Mouse (Mus musculus) monocyte, adult 2 months (primary cell): ENCODE data around the gene Palm2.

Experiments used
- DNase-seq, 2 experiments: peaks; one replicate each; pipeline ENCODE4 v3.0.0; 2022; ENCODE audit warnings: low spot score in 2 of 2, low read depth in 1 of 2

The Palm2 gene

DNA sequence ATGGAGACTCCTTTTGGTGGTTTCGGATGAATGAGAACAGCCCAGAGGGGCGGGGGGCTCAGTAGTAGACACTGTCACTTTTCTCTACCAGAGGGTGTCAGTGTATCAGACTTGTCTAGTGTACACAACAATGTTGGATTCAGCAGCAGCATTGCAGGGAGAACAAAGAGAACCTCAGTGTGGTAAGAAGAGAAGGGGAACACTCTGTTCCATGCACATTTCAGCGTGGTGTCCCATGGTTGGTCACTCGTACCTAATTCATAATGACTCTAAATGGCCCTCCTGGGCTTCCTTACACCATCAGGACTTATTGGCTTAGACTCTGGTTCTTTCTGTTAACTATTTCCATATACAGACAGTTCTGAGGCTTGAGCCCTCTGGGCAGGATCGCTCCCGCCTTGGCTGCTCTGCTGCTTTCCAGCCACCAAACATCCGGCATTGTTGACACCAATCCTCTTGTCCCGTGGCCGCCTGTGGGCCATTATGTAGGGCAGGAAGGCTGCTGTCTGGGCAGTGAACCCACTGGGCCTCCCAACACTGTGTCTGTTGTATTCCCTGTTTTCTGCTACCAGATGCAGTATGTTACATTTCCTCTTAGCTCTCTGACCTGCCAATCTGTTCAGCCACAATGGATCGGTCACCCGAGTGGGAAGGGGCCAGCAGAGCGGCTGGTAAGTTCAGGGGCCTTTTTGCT, 264.0 kb downstream of the Palm2 start:
- DNase-seq = no peak

DNA sequence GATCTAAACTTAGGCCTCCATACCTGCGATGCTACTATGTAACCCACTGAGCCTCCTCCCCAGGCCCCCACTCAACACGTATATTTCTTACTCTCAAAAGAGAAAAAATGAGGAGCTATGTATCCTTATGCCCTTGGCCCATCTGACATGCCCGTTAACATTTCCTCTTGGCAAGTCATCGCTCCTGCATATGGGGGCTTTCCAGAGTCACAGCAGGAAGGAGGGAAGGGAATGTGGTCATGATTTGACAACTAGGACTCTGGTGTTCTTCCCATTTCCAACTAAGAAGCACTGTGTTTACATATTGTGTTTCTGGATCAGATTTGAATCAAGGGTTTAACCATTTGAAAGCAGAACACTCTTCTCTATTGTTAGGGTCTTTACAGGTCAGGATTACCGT, 267.5 kb downstream of the Palm2 start:
- DNase-seq = no peak

DNA sequence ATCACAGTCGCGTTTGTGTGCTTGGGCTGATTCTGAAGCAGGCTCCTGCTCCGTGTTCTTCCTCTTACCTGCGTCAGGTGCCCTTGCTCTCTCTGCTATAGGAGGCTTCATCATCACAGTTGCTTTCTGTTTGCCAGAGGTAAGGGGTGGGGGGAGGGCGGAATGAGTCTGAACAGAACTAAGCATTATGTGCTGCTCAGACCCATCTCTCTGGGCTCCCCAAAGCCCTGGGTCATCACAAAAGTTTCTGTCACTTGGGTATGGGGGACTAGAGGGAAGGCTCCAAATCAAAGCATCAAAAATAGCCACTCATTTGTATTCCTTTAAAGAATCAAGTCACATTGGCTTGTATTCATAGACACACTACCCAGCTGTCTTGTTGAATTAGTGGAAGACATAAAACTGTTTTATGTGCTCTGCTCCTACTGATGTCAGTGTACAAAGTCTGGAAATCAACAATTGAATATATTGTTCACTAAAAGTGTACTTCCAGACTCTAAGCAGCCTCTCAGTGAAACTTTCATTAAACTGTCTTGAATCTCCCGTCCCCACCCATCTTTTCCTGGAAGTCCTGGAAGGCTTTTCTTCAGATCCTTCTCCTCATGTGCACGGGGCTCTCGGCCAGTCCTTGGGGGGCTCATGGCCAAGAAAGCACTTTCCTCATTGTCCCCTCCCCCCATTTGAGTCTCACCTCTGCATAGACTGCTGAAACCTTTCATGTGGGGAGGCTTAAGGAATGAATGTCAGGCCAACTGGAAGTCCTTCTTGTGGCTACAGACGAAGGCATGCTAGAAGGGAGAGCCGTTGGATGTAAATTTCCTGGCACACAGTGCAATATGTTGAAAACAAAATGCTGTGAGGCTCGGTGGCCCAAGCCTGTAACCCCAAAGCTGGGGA, 269.8 kb downstream of the Palm2 start:
- no peak for DNase-seq

DNA sequence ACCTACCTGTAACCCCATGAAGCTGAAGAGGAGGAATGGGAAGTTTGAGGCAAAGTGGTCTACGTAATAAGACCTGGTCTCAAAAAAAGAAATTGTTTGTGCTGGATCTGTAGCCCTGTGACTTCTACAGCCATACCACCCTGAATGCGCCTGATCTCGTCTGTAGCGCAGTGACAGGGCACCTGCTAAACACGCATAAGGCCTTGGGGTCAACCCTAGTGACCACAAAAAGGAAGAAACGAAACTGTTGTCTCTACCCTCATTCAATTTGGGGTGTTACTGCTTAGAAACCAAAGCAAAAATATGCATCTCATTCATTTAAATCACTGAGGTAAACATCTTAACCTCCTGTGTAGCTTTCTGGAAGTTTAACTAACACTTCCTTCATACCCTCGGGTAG, 270.5 kb downstream of the Palm2 start:
- peak in 1 of 2 experiments; percentile 1 for DNase-seq

DNA sequence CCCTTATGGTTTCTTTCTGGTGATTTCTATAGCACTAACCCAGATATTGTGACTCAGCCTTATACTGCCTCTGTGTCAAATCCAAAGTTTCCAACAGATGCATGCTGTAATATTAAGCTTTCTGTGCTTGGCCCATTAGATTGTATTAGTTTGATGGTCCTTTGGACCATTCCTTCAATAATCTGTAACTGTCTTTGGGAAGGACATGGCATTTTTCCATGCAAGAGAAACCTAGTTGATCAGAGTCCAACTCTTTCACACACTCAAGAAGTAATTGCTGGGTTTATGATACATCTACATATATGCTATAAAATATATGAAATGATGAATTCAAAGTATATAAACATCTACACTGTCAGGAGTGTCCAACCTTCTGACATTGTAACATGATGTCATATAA, 281.8 kb downstream of the Palm2 start:
- DNase-seq = no peak

DNA sequence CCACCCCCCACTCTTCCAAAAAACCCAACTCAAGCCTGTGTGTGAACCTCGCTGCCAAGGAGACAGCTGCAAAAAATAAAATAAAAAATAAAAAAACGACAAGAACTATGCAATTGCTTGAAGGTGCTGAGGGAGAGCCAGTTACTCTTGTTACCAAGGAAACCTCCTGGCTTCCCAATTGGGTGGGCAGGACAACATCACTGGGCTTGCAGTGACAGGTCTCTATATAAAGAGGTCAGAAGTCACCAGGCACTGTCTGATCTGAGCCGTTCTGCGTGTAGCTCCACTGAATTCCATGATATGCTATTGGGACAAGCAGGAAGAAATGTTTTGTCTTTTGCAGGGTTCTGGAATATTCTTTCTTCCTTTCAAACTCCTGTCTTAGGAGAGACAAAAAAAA, 282.7 kb downstream of the Palm2 start:
- no peak for DNase-seq

DNA sequence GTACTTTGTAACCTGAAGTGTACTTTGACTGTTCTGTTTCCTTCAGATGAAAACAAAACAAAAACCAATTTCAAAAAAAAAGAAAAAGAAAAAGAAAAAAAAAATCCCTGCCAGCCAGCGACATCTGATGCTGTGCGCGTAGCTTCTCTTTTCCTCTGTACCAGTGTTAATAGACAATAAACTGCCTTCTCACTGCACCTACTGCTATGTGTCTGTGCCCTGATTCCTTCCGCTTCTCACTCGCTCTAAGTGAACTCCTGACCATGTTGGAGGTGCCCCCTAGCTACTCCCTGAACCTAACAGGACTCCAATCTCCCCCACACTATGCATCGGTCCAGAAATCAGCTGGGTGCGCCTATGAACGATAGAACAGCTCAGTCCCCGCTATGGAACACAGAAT, 283.3 kb downstream of the Palm2 start, which contains the start of gene Akap2:
Gene Akap2, plus strand, starts transcription at position 304 of the 400 bp plus-strand sequence.
- no peak for DNase-seq

DNA sequence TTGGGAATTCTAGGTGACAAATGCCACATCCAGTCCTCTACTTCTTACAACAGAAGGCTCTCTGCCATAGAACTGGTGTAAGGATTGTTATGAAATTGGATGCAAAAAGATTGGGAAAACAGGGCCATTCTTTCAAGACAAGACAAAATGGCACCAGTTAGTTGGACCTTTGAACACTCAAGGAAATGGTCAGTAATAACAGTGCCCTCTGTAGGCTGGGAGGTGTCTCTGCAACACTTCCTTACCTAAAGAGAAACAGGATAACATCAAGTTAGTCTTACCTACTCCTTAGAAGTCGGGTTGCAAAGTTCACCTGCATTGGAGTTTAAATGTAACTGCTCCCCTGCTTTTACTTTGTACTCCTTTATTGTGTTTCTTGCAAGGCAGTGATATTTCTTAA, 285.3 kb downstream of the Palm2 start:
- no peak for DNase-seq

DNA sequence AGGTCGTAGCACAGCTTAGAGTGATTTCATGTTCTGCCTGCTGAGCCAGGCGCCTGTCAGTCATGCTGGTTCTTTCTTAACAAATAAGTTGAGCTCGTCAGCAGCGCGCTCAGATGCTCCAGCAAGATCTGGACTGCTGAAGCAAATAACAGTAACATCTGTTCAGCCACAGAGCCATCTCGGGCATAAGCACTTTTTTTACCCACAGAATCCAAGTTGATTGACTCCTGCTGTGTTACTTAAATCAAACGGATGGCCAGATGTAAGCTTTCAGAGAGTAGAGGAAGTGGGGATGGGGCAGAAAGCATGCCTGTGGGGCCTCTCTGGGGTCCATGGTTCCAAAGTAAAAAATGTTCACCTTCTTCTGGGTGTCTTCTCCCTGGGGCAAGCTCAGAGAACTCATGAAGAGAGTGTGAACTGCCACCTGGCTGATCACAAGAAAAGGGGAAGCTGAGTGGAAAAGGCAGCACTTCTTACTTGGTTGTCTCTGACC, 286.9 kb downstream of the Palm2 start:
- no peak for DNase-seq

DNA sequence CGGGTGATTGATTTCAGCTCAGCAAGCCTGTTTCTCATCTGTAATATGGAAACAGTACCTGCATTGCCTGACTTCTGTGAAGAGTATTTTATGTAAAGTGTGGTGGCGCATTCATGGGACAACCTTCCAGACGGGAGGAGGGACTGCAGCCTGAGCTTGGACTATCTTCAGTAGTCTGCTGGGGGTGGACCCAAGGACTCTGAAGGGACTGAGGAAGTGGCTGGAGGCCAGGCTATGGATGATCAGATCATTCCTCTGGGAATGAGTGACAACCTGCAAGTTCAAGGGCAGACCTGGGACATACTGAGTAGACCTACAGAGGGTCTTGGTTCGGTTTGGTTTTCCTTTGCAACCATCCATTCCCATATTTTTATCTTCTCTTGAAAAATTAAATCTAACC, 288.2 kb downstream of the Palm2 start:
- no peak for DNase-seq

DNA sequence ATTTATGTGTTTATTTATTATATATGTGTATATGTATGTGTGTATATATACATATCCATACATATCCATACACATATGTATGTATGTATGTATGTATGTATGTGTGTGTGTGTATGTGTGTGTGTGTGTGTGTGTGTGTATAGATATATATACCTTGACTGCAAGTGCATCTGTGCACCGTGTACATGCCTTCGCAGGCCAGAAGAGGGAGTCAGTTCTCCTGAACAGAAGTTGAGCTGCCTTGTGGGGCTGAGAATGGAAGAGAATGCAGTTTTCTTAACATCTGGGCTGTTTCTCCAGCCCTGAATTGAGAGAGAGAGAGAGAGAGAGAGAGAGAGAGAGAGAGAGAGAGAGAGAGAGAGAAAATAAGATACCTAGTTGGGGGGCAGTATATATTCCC, 289.6 kb downstream of the Palm2 start:
- no peak for DNase-seq

DNA sequence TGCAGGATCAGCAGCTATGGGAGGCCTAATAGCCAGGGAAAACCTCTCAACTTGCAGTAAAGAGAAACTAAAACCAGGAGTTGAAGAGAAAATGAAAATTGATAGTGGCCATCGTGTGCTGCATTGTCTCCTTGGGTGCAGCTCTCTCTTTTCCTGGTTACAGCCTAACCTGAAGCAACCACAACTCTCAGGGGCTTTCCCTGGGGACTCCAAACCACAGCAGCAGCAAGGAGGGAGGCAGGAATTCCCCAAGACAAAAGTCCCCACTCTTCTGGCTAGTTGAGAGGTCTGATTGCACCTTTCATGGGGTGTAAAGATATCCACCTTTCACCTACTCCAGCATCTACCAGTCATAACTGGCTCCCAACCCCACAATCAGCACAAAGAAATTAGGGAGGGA, 291.5 kb downstream of the Palm2 start:
- no peak for DNase-seq

DNA sequence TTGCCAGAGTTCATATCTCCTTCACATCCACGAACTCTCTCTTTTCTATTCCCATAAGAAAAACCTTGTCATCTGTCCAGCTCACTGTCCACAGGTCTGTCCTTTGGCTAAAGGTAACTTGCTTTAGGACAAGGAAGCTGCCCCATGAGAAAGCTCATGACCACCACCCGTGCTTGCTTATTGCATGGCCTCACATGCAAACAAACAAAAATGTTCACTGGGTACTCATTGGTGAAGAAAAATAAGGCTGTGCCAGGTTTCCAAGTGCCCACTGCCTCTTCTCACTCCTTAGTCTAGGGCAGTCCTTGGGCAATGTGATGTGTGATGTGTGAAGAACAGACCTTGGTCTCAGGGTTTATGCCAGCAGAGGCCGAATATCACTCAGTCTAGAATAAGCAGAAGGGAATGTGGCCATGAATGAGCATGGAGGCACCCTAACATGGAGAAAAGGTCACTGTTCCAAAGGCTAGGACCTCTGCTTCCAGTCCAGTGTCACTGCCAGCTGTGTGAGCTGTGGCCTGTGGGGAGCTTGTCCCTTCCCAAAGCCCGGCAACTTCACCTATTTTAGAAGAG, 294.6 kb downstream of the Palm2 start:
- no peak for DNase-seq

DNA sequence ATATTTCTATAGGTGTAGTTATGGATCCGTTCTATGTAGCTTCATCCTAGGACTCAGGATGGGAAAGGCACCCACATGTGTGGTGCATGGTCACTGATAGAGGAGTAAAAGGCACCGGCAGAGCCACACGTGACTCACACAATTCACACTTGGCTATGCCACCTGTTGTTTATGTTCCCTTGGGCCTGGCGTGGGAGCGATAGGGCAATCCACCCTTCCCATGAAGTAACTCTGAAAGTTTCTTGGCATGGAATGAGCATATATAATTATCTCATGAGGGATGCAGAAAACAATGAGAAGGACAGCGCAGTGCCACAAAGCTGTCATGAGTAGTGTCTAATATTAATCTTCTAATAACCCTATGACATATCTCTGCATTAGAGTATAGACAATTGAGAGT, 296.0 kb downstream of the Palm2 start:
- DNase-seq = no peak

DNA sequence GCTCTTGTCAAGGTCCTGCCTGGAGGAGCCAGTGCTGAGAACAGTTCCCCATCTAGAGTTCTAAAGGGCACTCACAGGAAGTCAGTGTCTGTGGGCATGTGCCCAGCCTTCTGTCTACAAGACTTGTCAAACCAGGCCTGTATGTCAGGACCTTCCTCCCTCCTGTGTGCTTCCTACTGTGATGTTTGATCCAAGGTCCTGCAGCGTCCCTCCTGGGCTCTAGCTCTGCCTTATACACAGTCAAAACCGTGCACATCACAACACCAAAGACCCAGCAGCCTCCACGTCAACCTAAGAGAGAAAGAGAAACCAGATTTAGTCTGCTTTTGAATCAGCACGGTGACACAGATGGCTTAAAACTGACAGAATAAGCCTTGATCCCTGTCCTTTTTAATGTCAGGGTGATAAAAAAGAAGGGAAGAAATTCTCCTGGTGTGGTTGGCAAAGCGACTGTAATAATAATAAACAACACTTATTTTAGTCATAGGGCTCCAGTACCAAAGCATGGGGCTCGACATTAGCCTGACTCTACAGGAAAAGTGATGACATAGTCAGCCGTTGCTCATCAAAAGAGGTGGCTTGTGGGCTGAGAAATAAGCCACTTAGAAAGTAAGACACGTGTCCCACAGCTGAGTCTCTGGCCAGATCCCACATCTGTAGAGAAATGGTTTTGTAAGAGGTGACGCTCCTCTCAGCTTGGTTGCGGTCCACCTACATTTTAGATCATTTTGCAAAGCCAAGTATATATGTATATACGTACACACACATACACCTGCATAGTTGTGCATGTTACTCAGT, 297.0 kb downstream of the Palm2 start:
- no peak for DNase-seq

DNA sequence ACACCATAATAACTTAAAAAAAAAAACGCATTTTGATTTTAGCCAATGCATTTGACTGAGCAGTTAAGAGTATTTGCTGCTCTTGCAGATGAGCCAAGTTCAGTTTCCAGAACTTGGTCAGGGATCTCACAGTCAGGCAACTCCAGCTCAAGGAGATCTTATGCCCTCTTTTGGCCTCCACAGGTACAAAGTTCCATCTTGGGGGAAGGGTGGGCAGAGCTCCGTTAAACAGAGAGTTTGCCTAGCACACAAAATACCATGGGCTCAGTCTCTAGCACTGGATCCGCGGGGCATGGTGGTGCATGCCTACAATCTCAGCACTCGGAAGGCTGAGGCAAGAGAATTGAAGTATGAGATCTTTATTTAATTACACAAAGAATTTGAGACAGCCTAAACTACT, 298.3 kb downstream of the Palm2 start:
- DNase-seq = no peak

DNA sequence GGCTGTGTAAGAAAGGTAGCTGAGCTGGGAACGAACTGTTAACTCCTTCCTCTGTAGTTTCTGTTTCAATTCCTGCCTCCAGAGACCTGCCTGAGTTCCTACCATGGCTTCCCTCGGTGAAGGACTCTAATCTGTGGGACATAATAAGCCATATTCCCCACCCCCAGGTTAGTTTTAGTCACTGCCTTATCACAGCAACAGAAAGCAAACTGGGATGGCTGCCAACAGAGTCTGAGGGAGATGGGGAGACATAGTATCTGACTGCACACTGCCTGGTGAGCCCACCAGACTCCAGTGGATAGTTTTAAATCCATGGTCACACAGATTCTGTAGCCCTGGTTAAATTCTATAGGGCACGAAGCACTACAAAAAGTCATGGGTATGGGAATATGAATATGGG, 299.4 kb downstream of the Palm2 start:
- DNase-seq = no peak

DNA sequence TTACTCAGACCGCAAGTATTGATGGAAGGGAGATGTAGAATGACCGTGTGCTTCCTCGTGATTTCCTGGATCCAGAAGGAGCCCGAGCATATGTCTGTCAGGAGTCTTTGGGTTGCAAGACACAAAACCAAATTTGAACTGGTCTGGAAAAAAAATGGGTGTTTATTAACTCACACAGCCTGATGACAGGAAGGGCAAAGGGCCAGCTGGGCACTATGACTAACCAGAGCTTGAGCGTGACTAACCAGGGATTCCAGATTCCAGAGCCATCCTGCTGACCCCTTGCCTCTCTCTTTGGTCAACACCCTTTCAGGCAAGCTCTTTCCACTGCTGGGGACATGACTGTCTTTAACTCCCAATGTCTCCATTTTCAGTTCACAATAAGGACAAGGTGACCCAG, 301.4 kb downstream of the Palm2 start:
- DNase-seq = no peak

DNA sequence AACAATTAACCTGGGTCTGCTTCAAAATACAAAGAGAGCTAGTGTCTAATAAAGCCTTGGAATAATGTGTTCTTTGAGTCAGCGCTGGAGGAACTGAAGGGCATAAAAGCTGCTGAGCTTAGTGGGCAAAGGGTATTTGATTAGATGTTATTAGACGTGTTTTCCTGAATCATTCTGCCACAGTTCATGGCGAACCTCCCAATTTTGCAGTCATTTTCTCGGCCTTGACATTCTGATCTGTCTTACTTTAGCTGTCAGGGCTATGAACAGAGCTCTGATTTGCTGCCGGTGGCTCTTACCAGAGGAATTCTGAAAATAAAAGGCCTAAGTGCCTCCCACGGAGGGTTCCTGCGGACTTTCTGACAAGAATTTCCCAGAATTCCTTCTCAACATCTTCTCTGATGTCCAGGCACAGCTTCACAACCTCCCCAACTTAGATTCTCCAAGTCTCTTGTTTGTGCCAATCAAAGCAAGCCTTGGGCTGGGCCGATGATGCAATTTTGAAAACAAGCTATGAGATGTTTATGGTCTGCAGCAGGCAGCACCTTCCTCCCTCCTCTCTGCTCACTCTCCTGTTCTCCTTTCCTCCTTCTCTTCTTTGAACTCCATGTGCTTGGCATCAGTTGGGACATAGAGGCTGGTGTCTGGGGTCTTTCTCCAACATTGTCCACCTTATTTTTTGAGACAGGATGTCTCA, 305.0 kb downstream of the Palm2 start:
- DNase-seq = no peak

DNA sequence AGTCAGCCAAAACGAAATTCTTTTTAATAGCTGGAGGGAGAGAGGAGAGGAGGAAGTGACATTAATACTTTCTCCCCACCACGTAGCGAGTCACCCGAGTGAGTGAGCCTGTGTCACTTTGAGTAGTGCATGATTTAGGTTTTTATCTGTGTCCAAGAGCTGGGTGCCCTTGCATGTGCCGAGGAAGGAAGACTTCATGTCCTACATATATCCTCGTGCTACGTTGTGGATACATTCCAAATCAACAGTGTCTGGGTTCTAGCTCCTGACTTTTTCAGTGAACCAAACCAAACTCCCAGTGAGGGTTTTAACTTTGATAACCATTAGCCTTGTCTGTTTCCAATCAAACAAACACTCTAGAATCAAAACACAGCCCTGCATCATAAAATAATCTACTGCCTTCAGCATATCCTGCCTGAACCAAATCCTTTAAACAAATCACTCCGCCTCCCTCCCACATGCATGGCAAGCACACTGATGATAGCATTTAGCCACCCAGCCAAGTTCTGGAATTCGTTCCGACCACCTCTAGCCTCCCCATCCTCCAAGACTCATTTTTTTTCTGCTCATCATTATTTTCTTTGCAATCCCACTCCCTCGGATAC, 309.4 kb downstream of the Palm2 start:
- no peak for DNase-seq
